Mouse (Mus musculus) ovary, adult 18-20 months (tissue): Measurements from ENCODE around the gene Samd4b.

Experiments
- DNase-seq: peaks from one replicate; pipeline ENCODE4 v3.0.0; 2022; ENCODE audit warnings: low spot score, mixed read lengths

The Samd4b gene

GRCm38 (mm10) chr7:28587644-28588043 is 10.3 kb downstream of the Samd4b start:
- no peak for DNase-seq

DNA sequence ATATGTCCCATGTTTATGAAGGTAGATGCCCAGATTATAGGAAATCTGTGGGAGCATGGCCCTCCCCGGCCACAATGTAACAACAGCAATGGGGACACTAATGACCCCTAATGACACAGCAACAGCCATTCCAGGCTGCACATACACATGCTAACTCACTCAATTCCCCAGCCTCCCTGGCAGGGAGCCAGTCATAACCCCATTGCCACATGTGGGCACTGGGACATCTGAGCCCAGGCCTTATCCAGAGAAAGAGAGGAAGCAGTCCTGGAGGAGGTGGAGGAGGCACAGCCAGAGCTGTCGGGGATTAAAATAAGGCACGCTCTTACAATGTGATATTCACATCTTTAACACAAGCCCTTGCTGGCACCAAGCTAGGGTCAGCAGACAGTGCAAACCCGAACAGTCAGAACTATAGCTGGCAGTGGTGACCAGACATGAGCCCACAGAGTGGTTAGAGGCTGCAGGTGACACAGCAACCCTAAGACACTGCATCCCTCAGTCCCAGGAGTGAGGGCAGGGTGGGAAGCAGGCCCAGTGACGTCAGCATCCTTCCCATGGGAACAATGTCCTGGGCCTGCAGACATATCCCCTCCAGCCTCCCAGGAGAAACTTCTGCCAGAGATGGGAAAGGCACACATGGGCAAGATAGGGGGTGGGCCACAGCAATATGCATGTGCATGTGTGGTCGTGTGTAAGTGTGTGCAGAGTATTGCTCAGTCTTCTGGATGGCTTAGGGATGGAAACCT is 11.1 kb downstream of the Samd4b start:
- DNase-seq: no peak

- DNase-seq: no peak
Observed at GRCm38 (mm10) chr7:28585001-28585400, 12.9 kb downstream of the Samd4b start.

DNA sequence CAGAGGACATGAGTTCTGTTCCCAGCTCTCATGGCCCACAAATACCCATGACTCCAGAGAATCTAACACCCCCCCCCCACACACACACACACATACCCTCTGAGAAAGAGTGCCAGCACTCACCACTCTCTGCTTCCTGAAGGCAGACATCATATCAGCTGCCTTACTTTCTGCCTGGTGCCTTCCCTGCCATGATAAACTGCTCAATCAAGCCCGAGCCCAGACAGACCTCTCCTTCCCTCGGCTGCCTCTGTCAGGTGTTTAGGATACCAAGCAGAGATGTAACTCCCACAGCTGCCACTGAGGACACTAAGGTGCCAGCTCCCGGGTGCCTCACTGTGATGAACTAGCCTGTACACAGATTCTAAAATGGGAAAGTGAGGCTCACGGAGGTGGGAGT is 13.5 kb downstream of the Samd4b start:
- DNase-seq: no peak

DNA sequence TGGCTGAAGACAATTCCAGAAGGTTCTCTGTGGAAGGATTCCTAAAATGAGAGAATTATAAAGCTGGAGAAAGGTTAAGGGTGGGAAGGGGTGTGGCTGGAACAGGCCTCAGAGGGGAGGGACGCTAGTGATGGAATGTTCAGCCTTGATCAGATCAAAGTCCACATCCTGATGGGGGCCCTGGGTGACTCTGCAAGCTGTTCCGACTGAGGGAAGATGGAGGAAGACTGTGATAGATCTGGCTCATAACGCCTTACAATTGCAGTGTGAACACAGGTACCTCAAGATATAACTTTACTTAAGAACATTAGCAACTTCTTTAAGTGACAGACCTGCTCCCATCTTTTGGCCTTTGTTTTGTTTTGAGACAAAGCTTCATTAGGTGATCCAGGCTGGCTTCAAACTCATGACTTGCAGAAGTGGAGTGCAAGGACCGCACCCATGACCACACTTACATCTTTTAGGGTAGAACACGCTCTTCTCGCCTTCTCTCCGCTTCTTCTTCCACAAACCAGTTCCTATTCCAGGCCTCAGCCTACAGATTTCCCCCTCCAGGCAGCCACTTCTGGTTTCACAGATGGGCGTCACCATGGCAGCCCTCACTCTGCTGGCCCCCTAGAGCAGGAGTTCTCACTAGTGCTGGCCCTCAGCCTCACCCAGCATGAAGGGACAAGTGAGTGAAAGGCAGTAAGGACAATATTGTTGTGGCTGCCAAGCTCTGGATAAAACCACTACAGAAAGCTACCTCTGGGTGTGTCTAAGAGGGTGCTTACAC is 14.2 kb downstream of the Samd4b start:
- no peak for DNase-seq

DNA sequence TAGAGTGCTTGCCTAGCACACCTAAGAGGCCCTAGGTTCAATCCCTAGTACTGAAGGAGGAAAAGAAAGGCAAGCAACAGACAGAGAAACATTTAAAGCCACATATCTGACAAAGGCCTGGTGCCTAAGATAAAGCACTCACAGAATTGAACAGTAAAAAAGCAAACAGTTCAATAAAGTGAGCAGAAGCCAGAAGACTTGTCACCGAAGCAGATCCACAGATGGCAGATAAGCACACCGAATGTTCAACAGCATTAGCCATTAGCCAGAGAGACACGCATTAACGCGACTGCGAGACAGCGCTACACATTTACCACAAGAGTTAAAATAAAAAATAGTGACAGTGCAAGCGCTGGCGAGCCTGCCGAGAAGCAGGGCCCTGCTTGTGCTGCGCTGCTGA is 15.1 kb downstream of the Samd4b start:
- DNase-seq: no peak

DNA sequence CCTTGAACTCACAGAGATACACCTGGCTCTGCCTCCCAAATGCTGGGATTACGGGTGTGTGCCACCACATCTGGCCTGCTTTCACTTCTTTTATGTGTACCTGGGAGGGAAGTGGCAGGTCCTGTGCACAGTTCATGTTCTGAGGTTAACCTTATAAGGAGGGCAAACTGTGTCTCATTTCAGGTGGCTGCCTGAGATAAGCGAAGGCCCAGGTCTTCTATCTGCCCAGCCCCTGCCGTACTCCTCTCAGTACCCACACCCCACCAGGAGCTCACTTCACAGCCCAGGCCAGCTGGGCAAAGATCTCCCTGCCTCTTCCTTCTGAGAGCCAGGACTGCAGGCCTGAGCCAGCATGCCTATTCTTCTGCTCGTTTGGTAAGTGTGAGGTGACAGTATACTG is 16.2 kb downstream of the Samd4b start:
- no peak for DNase-seq

- DNase-seq: no peak
Observed at GRCm38 (mm10) chr7:28579826-28580225, 18.1 kb downstream of the Samd4b start.

- DNase-seq: no peak
Observed at GRCm38 (mm10) chr7:28578543-28579053, 19.3 kb downstream of the Samd4b start.

DNA sequence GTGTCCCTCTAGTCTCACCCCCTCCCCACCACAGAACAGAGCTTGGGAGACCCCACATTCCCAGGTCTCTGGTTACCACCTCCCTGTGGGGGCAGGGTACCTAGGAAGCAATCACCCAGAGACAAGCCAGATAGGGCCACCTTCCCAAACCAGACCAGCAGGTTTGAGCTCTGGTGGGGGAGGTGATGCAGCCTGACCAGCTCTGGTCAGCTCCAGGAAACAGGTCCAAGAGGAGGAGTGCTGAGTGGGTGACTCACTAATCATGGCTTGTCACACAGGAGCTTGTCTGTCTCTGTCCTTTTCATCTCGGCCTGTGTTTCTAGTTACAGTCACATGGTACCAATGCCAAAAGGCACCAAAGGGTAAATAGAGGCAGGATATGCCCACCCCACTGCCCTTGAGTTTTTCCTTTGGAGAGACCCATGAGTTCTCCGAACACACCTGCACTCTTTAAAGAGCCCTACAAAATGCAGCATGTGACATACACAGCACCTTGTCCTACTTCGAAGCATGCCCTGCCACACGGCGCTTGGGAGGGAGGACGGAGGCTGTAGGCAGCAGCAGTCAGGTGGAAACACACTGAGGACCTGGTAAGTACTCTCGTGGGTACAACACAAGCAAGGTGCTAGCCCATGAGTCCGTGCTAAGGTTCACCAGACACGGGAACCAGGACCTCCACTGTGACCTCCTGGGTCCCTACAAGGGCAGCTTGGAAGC is 20.0 kb downstream of the Samd4b start:
- DNase-seq: peak; percentile 30

GRCm38 (mm10) chr7:28576271-28576914 is 21.6 kb downstream of the Samd4b start:
- DNase-seq: peak; percentile 59

DNA sequence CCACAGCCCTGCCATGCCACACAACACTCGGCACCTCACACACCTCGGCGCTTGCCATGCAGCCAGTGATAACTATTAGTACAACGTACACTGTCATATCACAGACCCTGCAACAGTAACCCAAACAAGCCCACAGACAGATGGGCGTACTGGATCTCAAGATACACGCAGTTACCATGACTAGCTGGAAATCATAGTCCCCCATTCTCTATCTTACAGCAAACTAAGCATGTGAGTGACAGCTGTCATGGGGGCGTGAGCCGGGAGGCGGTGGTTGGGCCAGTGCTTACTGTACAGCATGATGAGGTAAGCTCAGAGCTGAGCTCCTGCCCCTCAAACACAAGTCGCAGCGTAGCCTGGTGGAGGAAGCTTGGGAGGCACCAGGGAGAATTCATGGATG is 22.3 kb downstream of the Samd4b start:
- DNase-seq: no peak

DNA sequence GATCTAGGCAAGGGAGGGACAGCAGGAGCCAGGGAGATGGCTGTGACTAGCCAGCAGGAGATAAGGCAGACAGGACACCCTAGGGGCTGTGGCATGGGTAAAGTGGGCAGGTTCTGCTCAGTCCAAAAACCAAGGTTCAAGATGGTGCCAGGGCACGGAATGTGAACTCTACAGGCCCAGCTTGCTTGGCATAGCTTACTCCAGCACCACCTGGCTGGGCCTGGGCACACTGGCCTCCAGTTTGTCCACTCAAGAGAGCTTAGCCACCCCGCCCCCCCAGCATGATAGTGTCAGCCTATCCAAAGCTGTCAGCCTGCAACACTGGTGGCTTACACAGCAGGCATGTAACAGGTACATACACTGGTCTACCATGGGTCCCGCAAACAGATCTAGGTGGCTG is 24.7 kb downstream of the Samd4b start:
- no peak for DNase-seq

DNA sequence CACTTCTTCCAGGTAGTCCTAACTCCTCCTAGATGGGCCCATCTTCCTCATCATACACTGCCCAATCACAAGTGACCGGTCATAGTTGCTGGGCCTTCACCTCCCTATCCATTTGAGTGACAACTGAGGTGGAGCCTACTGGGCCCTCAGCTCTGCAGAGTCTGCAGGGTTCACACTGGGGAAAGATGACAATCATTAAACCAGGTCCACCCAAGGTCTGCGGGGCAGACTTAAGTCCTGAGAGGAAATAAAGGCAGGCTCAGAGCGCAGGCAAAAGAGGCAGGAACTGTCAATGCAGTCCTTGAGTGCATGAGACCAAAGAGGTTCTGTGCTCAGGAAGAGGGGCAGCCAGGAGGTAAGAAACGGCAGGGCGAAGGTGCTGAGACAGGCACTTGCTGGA is 25.3 kb downstream of the Samd4b start:
- DNase-seq: no peak

DNA sequence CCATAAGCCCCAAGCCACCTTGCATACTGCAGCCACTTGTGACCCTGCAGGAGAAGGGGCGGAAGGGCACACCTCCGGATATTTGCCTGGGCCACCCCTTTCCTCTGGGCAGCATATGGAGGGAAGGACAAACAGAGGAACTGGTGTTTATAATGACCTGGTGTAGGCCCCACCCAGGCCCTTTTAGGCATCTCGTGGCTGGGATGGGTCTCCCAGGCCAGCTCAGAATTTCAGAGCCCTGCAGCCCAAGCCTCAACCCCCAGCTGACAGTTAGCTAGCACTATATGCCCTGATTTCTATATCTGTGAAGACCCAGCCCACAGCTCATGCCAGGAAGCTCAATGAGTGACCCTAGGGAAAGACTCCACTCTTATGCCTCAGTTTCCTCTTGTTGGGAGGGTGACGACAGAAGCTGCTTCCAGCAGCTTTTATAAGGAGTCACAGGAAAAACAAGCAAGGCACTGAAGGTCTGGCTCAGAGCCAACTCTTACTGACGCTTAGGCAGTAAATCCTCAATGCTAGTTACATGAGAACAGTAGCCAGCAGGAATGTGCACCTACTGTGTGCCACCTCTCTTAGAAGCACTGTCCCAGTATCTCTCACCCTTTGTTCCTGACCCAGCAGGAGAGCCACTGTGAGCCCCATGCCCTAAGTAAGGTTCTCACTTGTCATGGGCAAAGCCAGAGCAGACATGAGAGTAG is 26.8 kb downstream of the Samd4b start:
- no peak for DNase-seq

GRCm38 (mm10) chr7:28570291-28570981 is 27.5 kb downstream of the Samd4b start:
- peak; percentile 38 for DNase-seq

DNA sequence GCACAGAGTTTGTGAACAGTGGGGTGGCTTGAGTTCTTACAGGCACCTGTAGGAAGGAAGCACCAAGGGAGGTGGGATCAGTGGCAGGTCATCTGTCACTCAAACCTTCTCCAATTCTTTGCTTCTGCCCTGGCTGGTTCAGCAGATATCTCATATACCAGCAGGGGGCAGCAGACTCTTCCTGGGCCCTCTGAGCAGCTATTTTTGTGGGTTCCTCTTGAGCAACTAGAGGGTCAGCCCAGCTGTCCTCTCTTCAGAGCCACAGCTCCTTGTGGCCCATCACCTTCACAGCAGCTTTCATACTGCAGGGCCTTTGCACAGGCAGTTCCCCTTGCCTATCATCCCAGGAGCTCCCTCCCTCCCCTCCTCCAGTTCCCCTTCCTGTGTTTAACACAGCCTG is 29.7 kb downstream of the Samd4b start:
- DNase-seq: no peak

- DNase-seq: no peak
Observed at GRCm38 (mm10) chr7:28567539-28567938, 30.4 kb downstream of the Samd4b start.

DNA sequence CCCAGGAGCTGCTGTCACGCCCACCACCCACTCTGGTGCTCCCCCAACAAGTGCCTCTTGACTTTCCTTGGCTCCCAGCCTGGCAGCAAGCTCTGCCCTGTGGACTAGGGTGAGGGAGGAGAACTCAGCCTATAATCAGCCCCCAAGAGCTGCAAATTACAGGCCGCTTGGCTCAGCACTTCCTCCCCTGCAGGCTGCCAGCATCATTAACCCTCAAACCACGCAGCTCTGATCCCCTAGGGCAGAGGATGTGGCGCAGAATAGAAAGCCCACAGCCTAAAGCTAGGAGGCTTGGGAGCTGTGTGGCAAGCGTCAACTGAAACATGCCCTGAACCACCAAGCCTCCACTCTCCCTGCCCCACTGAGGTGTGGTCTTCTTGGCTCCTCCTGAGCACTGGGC is 32.5 kb downstream of the Samd4b start:
- DNase-seq: no peak

DNA sequence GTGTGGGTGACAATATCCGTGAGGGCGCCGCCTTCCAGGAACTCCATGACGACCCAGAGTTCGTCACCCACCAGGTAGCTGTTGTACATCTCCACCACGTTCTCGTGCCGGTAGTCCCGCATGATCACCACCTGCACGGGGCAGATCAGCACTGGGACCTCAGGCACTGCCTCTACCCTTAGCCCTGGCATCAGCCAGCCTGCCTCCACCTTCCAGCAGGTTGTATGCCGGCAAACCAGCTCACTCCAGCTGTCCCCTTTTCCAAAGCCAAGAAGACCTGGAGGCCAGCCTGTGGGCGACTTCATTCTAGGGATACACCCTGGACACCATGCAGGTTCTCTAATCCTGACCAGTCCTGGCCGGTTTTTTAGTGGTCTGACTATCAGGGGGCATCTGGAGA is 35.0 kb downstream of the Samd4b start:
- DNase-seq: no peak

DNA sequence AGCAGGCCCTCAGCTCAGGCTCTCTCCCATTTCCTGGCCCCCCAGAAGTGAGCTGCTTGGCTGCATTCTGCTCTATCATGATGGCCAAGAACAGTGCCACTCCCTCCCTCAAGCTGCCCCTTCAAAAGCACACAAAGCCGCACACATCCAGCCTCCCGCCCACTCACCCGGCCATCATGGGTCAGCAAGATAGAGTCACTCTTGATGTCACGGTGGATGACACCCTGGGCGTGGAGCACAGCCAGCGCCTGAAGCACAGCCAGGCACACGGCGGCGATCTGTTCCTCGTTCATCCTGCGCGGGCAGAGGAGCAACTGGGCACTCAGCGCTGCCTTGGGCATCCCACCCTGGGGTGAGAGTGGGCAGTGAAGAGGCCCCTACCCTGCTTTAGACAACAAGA is 35.6 kb downstream of the Samd4b start:
- no peak for DNase-seq
